Mouse (Mus musculus): ENCODE results near the gene Cbll1.

DNA sequence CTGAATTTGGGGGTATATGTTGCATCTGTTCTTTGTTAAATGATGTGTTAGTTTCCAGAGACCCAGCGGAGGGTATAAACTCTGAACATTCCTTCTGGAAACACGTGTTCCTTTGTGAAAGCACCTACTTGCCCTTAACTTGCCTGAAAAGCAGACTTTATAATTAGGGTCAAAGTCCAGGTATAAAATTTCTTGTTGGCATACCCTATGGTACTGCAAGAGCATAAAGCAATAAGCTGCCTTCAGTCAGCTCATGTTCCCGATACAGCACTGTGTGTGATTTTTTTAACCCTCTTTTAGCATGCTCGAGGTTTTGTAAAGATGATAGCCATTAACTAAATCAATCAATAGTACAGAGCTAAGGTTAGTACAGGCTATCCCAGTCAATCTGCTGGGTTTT lies 36.8 kb downstream of the Cbll1 start:
- TF ChIP-seq GATA1 (IDR thresholded peaks at IDR 0.05; ENCODE audit: borderline replicate concordance, low read length) (no peak), FLI1 (IDR thresholded peaks at IDR 0.05; ENCODE audit: low read length) (no peak)
